Mouse (Mus musculus) cerebellum, postnatal 36 days (tissue): ENCODE data around the gene Tas2r137.

Experiments
- DNase-seq, 2 experiments: peaks; one replicate each; pipeline ENCODE4 v3.0.0; 2021 to 2022; ENCODE audit warnings: mixed read lengths in 2 of 2

Tas2r137 gene

DNA sequence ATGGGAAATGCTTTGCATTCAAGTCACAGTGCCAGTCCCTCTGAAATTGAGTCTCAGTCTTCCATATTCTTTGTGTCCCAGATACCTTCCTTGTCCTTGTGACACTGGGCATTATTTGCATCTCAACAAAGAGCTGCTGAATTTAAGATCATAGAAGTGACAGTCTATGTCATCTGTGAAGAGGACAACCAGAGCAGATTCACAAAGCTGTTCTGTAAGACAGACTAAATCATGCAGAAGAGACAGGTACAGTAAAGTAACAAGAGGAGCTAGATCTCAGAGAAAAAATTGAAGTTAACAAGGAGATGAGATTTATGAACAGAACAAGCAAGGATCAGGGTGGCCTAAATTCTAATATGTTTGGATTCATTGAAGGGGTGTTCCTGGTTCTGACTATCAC, at the start of gene Tas2r137:
Tas2r137 (plus strand) TSS at position 301 of the 400 bp plus-strand sequence.
- no peak for DNase-seq

GRCm38 (mm10) chr6:40441276-40441675, 49.8 kb upstream of the Tas2r137 start:
- no peak for DNase-seq

- no peak for DNase-seq
These were observed 49.3 kb upstream of the Tas2r137 start for GRCm38 (mm10) chr6:40441755-40442154.

DNA sequence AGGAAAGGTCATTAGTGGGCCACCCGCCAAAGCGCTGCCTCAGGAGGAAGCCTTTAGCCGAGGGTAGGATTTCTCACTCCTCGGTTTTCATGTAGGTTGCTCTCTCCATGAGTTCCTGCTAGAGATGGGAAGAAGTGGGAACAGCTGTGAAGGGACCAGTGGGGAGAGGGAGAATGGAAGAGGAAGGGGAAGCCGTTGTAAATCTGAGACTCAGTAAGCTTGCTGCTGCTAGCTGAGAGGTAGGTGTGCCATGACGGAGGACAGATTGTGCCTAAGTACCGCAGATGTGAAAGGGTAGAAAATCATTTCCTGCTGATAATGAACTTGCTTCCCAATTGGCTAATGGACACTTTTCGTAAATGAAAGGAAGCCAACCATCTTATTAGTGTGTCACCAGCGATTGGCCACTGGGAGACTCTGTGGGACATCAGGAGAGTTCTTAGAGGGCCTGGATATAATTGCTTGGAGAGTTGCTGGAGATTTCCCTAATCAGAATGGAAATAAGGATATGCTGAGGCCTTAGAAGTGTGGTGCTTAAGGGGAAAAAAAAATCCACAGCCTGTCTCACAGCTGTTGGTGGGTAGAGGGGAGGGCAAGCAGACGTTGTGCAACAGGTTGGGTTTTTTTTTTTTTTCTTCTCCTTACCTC, 47.6 kb upstream of the Tas2r137 start:
- DNase-seq: no peak

DNA sequence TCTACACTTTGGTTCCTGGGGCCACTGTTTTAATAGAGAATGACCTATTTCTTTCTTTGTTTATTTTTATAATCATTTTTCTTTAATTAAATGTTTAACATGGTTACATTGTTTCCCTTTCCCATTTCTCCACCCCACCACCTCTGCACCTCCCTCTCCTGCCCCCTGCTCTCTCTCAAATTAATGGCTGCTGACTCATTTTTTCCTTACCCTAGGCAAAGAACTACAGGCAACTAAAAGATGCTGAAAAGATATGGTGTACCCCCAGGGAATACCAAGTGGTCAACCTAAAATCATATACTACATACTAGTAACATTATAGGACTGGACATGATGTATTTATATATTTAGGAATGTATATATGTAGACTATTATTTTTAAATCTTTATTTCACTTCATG, 42.4 kb upstream of the Tas2r137 start:
- DNase-seq: no peak

DNA sequence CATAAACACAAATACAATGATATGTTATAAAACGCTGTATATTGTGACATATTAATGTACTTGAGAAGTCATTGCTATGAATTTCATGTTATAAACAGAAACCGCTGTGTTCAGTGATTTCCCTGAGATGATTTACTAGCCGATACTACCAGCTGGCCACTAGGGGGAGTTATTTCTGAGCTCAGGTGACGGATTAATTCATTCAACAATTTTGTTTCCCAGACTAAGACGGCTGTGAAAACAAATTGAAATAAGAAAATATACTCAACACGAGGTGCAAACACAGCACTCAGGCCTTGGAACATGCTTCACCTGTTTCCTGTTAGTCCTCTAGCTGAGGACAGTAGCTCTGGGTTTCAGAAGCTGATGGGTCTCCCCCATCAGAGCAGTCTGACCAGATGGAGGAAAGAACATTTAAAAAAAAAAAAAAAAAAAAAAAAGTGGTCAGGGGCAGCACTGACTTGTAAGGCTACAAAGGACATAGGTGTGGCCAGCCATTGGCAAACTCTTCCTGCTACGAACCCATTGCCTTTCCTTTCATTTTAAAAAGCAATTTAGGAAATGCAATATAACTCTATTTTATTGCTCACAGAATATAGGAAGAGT, 36.5 kb upstream of the Tas2r137 start:
- no peak for DNase-seq

- DNase-seq: no peak
These were observed 25.3 kb upstream of the Tas2r137 start for GRCm38 (mm10) chr6:40465710-40466109.

- peak; percentile 89 to 91 for DNase-seq
These were observed 19.9 kb upstream of the Tas2r137 start, which contains the start of gene Ssbp1 for GRCm38 (mm10) chr6:40470916-40471719. Gene Ssbp1 (plus strand): TSS chr6:40471352.

- DNase-seq: no peak
These were observed 19.4 kb upstream of the Tas2r137 start for GRCm38 (mm10) chr6:40471720-40472010.

- DNase-seq: no peak
These were observed 14.9 kb upstream of the Tas2r137 start for GRCm38 (mm10) chr6:40476132-40476531.

- no peak for DNase-seq
These were observed 11.3 kb upstream of the Tas2r137 start for GRCm38 (mm10) chr6:40479705-40480104.

DNA sequence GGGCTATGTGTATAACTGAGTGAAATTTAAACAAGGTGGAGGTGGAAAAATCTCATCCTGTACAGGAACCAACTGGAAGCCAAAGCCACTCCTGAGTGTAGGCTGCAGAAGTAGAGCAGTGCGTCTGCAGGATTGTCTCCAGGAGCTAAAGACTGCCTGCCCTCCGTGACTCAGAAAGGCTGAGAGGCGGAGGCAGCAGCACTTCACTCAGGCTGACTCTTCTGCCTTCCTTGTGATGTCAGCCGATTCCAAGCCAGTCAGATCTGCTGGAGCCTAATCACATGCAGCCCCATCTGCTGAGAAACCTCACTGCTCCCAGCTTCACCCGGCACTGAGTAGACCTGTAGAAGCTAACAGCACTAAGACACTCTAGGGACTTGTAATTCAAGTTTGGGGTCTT, 8.7 kb upstream of the Tas2r137 start:
- DNase-seq: no peak

GRCm38 (mm10) chr6:40493229-40493628, 2.2 kb downstream of the Tas2r137 start, which contains the start of gene Tas2r108:
Gene Tas2r108 (plus strand): TSS chr6:40493529.
- DNase-seq: no peak

- DNase-seq: no peak
These were observed 28.4 kb downstream of the Tas2r137 start, which contains the start of gene Prss37 for GRCm38 (mm10) chr6:40519408-40519807. Gene Prss37 (minus strand): TSS chr6:40519508.
